Mouse (Mus musculus): Measurements from ENCODE around the gene Tmem273. TPM values are rescaled to one million over a fixed set of nuclear protein-coding genes. Genes with fewer than 3 reads are reported as not detected.

The Tmem273 gene
- polyA plus RNA-seq, 1 experiment from 2014 or later: 0.15 TPM

DNA sequence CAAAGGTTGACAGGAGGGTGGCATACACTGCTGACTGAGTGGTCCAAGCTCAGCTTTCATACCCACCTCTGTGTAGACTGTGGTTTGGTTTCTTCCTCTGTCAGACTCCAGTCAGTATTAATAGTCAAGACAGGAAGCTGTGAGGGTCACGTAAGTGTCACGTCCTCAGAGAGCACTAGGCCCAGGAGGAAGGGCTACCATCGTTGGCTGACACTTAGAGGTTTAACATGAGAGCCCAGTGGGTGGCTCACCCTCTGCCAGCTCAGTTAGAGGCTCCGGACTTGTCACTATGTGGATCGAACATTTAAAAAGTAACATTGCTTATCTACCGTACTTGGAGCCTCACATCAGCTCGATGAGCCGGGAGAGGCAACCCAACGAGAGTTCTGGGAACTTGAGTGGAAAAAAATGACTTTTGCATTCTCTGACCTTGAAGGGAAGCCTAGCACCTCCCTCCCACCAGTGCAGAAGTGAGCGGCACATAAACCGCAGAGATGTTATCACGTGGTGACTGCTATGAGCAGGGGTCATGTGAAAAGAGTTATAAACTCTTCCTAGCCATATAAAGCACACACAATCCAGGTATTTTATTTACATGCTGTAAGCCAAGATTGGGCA lies 1.5 kb upstream of the Tmem273 start:
- WGBS: 81% methylated on average over 12 of the region's 12 CpGs
- DNase-seq (ENCODE audit: low spot score): no peak

DNA sequence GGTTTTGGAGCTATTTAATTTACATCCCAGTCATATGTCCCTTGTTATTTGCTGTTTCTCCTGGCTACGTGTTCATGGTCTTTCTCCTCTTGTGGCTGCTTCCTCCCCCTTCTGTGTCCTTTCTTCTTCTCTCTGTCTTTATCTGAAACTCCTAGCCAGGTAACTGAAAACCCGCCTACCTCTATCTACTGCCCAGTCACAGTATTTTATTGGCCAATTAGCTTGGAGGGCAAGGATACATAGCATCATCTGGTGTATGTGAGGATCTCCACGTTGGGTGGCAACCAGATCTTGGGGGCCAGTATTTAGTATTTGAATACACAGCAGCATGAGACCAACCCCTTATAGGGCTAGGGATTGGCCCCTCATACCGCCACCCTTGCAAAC lies 1.0 kb upstream of the Tmem273 start:
- Histone ChIP-seq H3K4me3 (no peak overlapping the region), H3K9me3 (replicated peaks) (no peaks in the 10 kb centered on the region), H3K36me3 (no peaks in the 10 kb centered on the region), H3K4me1 (peaks cover 15% of the 10 kb centered on the region), H3K27ac (no peak overlapping the region), H3K27me3 (ENCODE audit: low read depth, poor library complexity, severe bottlenecking) (no peaks in the 10 kb centered on the region)
- WGBS: 85% methylated on average over 4 of the region's 4 CpGs
- DNase-seq (ENCODE audit: low spot score): no peak

More for the DNA sequence above, 1.5 kb upstream of the Tmem273 start:
- Histone ChIP-seq H3K36me3 (no peaks in the 10 kb centered on the region), H3K4me3 (no peak overlapping the region), H3K27me3 (ENCODE audit: low read depth, poor library complexity, severe bottlenecking) (no peaks in the 10 kb centered on the region), H3K4me1 (peaks cover 15% of the 10 kb centered on the region), H3K27ac (no peak overlapping the region), H3K9me3 (replicated peaks) (no peaks in the 10 kb centered on the region)

DNA sequence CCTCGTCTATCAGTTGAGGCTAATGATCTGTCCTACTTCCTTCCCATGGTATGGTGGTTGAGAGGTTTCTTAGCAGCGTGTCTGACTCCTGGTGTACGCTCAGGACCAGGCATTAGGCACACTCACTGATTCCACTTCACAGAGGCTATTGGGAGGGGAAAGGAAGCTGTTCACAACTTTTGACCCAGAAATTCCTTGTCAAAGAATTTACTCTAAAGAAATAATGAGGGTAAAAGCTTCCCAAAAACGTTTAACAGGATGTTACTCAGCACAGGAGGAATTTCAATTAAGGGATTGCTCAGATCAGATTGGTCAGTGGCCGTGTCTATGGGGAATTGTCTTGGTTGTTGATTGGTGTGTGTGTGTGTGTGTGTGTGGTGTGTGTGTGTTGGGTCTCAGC lies 1.9 kb downstream of the Tmem273 start:
- Histone ChIP-seq H3K27me3 (ENCODE audit: low read depth, poor library complexity, severe bottlenecking) (no peaks in the 10 kb centered on the region), H3K27ac (no peak overlapping the region), H3K4me1 (peaks cover 11% of the 10 kb centered on the region; the same call in 1 of the 2 replicates), H3K4me3 (no peak overlapping the region), H3K9me3 (replicated peaks) (no peaks in the 10 kb centered on the region), H3K36me3 (no peaks in the 10 kb centered on the region)
- no peak for DNase-seq (ENCODE audit: low spot score)
- 74% methylated on average over 5 of the region's 5 CpGs for WGBS

DNA sequence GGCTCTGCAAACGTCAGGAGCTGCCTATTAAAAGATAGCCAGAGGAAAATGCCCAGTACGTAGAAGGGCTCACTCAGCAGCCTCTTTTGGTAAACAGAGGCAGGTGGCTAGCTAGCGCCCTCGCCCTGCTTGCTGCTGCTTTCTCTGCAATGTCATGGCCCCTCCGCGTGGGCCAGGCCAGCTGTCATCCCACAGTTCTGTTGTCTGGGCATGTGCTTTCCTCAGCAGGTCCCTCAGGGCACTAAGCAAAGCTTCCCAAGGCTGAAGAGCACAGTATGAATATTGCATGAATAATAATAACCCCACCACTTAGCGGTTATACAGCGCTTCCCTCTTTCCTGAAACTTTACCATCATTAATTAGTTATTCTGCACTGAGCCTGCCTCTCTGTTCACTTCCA lies 10.6 kb downstream of the Tmem273 start:
- Histone ChIP-seq H3K9me3 (replicated peaks) (no peaks in the 10 kb centered on the region), H3K4me3 (no peak overlapping the region), H3K36me3 (no peaks in the 10 kb centered on the region), H3K4me1 (peaks cover 5% of the 10 kb centered on the region; the same call in 1 of the 2 replicates), H3K27ac (no peak overlapping the region), H3K27me3 (ENCODE audit: low read depth, poor library complexity, severe bottlenecking) (no peaks in the 10 kb centered on the region)
- WGBS: 73% methylated on average over 8 of the region's 8 CpGs
- no peak for DNase-seq (ENCODE audit: low spot score)

DNA sequence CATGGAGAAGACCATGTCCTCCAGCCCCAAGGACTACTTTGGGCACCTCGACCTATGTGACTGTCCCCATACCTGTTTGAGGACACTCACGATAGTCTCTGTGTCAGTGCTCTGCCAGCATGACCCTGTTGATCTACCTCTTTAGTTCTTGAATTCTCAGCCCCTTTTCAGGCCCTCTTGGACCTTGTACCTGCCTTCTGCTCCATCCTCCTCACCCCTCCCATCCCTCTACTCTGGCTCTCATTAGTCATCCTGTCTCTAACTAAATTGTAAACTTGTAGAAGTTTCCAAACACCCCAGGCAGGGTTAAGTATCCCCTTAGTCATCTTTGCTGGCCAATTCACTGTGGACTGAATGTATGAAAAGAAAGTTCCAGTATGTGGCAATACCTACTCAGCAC lies 12.0 kb downstream of the Tmem273 start:
- H3K36me3 ChIP-seq: no peaks in the 10 kb centered on the region
- 90% methylated on average over 2 of the region's 2 CpGs for WGBS
- no peak overlapping the region for H3K27ac ChIP-seq
- no peaks in the 10 kb centered on the region for H3K27me3 ChIP-seq (ENCODE audit: low read depth, poor library complexity, severe bottlenecking)
- peaks cover 6% of the 10 kb centered on the region; the same call in 1 of the 2 replicates for H3K4me1 ChIP-seq
- H3K4me3 ChIP-seq: no peak overlapping the region
- no peaks in the 10 kb centered on the region for H3K9me3 ChIP-seq (replicated peaks)
- no peak for DNase-seq (ENCODE audit: low spot score)

DNA sequence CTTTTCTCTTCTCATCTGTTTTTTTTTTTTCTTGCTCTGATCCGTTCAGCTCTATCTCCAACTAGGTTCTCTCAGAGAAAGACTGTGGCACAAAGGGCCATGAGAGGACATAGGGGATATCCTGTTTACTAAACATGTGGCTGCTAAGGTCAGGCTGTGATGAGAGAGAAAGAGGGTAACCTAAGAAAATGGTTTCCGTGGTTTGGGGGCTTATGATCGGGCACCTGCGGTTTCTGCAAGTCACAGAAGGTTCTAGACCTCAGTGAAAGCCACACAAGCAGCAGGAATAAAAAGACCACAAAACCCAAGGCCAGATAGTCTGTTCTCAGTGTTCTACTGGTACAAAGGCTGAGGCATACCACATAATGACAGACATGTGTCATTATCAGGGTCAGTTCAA lies 12.6 kb downstream of the Tmem273 start:
- WGBS: 90% methylated on average over 4 of the region's 4 CpGs
- Histone ChIP-seq H3K36me3 (no peaks in the 10 kb centered on the region), H3K9me3 (replicated peaks) (no peaks in the 10 kb centered on the region), H3K27ac (no peak overlapping the region), H3K27me3 (ENCODE audit: low read depth, poor library complexity, severe bottlenecking) (no peaks in the 10 kb centered on the region), H3K4me3 (no peak overlapping the region), H3K4me1 (peaks cover 6% of the 10 kb centered on the region; the same call in 1 of the 2 replicates)
- no peak for DNase-seq (ENCODE audit: low spot score)

DNA sequence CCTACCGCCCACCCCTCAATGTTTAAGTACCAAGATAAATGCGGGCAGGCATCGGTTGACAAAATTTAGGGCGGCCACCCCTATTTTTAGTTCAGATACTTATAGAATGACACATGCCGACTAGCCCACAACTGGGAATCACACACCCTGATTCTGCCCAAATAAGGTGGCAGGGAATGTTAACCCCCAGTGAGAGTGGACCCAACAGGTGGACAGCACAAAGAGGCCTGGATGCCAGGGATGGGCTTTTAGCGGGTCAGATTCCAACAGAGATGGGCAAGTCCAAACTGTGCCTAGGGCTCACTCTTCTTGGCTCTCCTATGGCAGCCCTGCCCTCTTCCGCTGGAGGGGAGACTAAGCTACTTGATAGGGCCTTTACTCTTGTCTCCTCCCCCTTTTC lies 14.3 kb downstream of the Tmem273 start:
- no peaks in the 10 kb centered on the region for H3K9me3 ChIP-seq (replicated peaks)
- no peaks in the 10 kb centered on the region for H3K36me3 ChIP-seq
- H3K27ac ChIP-seq: no peak overlapping the region
- DNase-seq (ENCODE audit: low spot score): no peak
- 93% methylated on average over 7 of the region's 7 CpGs for WGBS
- H3K27me3 ChIP-seq (ENCODE audit: low read depth, poor library complexity, severe bottlenecking): no peaks in the 10 kb centered on the region
- peaks cover 6% of the 10 kb centered on the region; the same call in 1 of the 2 replicates for H3K4me1 ChIP-seq
- no peak overlapping the region for H3K4me3 ChIP-seq

DNA sequence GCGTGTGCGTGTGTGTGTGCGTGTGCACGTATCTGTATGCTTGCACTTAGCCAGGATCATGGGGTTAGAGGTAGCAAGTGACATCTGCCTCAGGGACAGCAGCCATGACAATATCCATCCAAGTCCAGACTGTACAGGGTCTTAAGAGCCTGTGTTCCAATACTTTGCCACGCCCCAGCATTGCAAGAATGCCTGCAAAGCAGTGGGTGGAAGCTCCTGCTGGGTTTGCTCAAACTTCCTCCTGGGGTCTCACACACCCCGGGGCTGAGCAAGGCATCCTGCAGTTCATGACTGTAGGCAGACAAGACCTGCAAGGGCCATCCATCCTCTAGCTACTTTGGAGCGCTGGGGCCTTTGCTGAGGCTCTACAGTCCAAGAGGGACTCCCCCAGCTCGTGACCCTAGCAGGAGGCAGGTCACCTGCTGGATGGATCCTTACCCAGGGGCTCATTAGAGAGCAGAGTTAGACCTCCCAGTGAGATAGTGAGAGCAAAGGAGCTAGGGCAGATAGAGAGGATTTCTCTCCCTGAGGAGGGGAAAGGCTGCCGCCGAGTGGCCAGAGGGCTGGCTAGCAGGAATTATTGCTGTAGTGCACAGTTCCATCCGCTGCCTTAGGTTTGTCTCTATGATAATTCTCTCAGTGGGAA lies 15.4 kb downstream of the Tmem273 start:
- Histone ChIP-seq H3K4me3 (no peak overlapping the region), H3K36me3 (no peaks in the 10 kb centered on the region), H3K9me3 (replicated peaks) (no peaks in the 10 kb centered on the region), H3K27me3 (ENCODE audit: low read depth, poor library complexity, severe bottlenecking) (no peaks in the 10 kb centered on the region), H3K4me1 (peaks cover 6% of the 10 kb centered on the region; the same call in 1 of the 2 replicates), H3K27ac (0 out of 2 replicates have a peak overlapping the region, but pooled peaks have one; percentile 10)
- WGBS: 55% methylated on average over 11 of the region's 11 CpGs
- no peak for DNase-seq (ENCODE audit: low spot score)

DNA sequence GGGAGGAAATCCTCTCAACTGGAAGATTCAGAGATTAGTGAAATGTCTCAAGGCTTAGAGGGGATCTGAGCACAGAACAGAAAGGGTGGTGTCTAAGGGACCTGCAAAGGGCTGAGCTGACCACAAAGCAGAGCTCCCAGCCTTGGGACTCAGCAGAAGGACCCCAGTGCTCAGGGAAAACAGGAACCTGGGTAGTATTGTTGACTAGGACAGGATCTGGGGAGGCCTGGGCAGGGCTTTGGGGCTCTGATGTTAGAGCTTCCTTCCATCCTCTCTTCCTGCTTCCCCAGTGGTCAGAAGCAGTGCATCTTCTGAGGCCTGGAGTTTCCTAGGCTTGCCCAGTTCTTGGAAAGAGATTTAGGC lies 15.9 kb downstream of the Tmem273 start:
- Histone ChIP-seq H3K4me3 (no peak overlapping the region), H3K27ac (no peak overlapping the region), H3K4me1 (peaks cover 6% of the 10 kb centered on the region; the same call in 1 of the 2 replicates), H3K27me3 (ENCODE audit: low read depth, poor library complexity, severe bottlenecking) (no peaks in the 10 kb centered on the region), H3K9me3 (replicated peaks) (no peaks in the 10 kb centered on the region), H3K36me3 (no peaks in the 10 kb centered on the region)
- no peak for DNase-seq (ENCODE audit: low spot score)

DNA sequence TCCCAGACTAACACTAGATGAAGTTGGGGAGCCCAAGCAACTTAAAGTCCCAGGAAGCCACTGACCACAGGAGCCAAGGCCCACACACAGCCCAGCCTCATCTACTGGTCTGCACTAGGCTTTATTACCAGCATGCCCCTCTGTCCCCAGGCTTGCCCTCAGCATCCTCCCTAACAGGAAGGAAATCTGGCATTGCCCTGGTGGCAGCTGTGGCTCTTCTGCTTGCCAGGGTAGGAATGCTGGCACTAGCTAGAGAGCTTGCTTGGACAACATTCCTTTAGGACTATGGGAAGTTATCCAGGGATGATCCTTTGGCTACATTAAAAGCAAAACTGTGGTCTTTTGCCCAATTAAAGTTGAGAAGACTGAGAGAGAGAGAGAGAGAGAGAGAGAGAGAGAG lies 24.3 kb downstream of the Tmem273 start:
- no peak overlapping the region for H3K4me3 ChIP-seq
- H3K36me3 ChIP-seq: no peaks in the 10 kb centered on the region
- no peak for DNase-seq (ENCODE audit: low spot score)
- H3K27ac ChIP-seq: no peak overlapping the region
- H3K9me3 ChIP-seq (replicated peaks): no peaks in the 10 kb centered on the region
- no peaks in the 10 kb centered on the region for H3K27me3 ChIP-seq (ENCODE audit: low read depth, poor library complexity, severe bottlenecking)
- H3K4me1 ChIP-seq: no peaks in the 10 kb centered on the region

DNA sequence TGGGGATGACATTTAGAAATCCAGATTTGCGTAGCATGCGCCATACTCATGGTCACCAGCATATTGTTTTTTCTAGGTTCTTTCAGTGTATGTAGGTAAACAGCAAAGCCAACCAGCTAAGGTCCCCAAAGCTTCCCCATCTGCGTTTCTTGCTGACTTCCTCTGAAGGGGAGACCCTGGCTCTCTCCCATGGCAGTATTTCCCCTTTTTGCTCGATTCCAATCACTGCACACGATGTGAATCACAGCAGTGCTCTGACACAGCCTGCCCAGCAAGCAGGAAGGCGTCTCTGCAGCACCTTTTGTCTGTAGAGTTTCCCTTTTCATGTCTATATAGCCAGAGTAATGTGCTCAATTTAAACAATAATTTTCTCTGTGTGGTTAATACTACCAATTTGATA lies 26.7 kb downstream of the Tmem273 start:
- Histone ChIP-seq H3K36me3 (no peaks in the 10 kb centered on the region), H3K4me1 (no peaks in the 10 kb centered on the region), H3K27ac (no peak overlapping the region), H3K4me3 (no peak overlapping the region), H3K27me3 (ENCODE audit: low read depth, poor library complexity, severe bottlenecking) (no peaks in the 10 kb centered on the region), H3K9me3 (replicated peaks) (no peaks in the 10 kb centered on the region)
- no peak for DNase-seq (ENCODE audit: low spot score)
- WGBS: 79% methylated on average over 6 of the region's 6 CpGs

DNA sequence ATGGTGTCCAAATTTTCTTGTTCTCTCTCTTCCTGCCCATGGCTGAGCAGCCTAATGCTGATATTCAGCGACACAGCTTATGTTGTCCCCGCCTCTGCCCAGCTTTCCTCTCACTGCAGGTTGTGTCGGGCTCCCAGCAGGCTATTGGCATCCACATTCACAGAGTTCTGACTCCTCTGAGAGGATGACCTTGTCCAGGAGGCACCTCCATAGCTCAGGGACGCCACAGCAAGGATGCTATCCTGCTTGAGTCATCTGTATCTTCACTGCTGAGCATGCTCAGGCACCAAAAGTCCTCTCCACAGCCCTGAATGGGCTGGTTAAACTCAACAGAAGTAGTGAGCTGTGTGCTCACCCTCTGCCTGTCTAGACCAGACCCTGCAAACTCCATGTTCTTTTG lies 29.2 kb downstream of the Tmem273 start:
- DNase-seq (ENCODE audit: low spot score): no peak
- Histone ChIP-seq H3K4me3 (no peak overlapping the region), H3K4me1 (peaks cover 16% of the 10 kb centered on the region), H3K27me3 (ENCODE audit: low read depth, poor library complexity, severe bottlenecking) (no peaks in the 10 kb centered on the region), H3K36me3 (no peaks in the 10 kb centered on the region), H3K9me3 (replicated peaks) (no peaks in the 10 kb centered on the region), H3K27ac (no peak overlapping the region)
- WGBS: 70% methylated on average over 4 of the region's 4 CpGs

DNA sequence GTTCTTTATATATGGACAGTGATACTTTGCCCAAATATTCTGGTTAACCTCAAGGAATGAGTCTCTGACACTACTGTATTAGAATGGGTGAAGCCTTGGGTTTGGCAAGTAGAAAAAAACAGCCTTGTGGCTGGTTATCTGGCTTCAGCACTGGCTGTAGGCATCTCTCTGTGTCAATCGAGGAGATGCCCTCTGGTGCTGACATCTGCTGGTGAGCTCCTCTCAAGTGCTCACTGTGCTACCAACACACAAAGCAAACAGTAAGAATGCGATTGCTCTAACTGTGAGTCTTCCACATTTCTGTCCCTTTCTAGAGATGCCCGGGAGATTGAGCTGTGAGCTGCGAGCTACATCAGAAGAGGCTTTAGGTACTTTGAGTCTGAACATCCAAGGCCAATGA lies 30.8 kb downstream of the Tmem273 start:
- Histone ChIP-seq H3K4me1 (peaks cover 16% of the 10 kb centered on the region), H3K36me3 (no peaks in the 10 kb centered on the region), H3K27me3 (ENCODE audit: low read depth, poor library complexity, severe bottlenecking) (no peaks in the 10 kb centered on the region), H3K4me3 (no peak overlapping the region), H3K27ac (no peak overlapping the region), H3K9me3 (replicated peaks) (no peaks in the 10 kb centered on the region)
- 71% methylated on average over 4 of the region's 4 CpGs for WGBS
- DNase-seq (ENCODE audit: low spot score): no peak

DNA sequence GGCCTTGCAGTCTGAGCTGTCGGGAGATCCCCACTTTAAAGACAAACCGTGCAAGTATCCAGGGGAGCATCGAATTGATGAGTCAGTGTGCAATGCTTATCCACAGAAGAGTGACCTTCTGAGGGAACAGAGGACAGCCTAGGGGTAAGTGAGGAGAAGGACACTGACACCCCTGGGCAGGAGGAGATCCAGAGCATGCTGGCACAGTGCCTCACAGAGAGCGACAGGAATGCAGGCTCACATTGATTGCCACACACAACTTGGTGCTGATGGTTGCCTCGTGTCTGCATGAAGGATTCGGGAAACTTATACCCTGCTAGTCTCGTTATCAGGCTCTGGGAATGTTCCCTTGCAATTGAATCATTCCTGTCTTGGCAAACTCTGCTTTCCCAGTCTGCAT lies 31.5 kb downstream of the Tmem273 start:
- WGBS: 73% methylated on average over 7 of the region's 7 CpGs
- Histone ChIP-seq H3K27me3 (ENCODE audit: low read depth, poor library complexity, severe bottlenecking) (no peaks in the 10 kb centered on the region), H3K4me1 (peaks cover 16% of the 10 kb centered on the region), H3K36me3 (no peaks in the 10 kb centered on the region), H3K27ac (no peak overlapping the region), H3K9me3 (replicated peaks) (no peaks in the 10 kb centered on the region), H3K4me3 (no peak overlapping the region)
- no peak for DNase-seq (ENCODE audit: low spot score)

Data from limb, embryonic 10.5 days (tissue).